Mouse (Mus musculus) heart, postnatal 0 days (tissue): Measurements from ENCODE around the gene Bhlhe40.

Experiments
- CTCF ChIP-seq: IDR thresholded peaks from 2 replicates; pipeline ENCODE4 v1.5.1; 2016; ENCODE audit warnings: antibody characterized with exemption, control low read depth, low read depth
- EP300 ChIP-seq: IDR thresholded peaks from 2 replicates; pipeline ENCODE4 v1.6.1; 2016; ENCODE audit warnings: antibody characterized with exemption, low read depth

DNA sequence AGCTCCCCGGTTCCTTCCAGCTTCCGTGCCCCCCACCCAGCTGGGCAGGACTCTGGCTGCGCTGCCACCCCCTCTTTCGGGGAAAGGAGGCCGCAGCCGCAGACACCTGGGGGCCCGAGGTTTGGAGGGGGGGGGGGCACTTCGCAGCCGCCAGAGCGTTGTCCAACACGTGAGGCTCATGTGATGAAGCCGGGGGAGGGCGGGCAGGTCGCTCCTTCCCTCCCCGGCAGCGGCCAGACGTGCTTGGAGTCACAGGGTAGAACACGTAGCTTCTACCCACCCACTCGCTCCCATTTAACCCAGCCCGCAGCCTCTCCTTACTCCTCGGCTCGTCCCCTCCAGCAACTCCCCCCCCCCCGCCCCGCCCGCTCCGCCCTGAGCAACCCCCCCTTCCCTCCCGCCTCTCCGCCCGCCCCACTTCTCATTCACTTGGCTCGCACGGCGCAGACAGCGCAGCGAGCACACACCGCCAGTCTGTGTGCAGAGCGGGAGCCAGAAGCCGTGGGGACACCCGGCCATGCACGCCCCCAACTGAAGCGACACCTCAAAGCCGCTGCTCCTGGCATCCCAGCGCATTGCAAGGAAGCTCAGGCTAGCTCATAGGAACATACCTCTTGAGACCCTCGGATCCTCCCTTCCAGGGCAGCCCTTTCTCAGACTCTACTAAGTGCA, at the start of gene Bhlhe40:
- TF ChIP-seq EP300 (peak; percentile 98), CTCF (no peak)
